Comparison of ENCODE assay signal across 22 mouse cellular contexts in genomic region chr2:127588897-127589296, GRCm38 (mm10). TPM values are rescaled to one million over a fixed set of nuclear protein-coding genes. Genes with fewer than 3 reads are reported as not detected.
A peak's percentile ranks its signal among the peaks of the same experiment; 100 is the strongest.
DNase-seq lines count a peak whose midpoint lies in the region; ATAC-seq and TF ChIP-seq lines count a peak whose summit lies in the region.
"Had no signal": no experiment of that assay in that cellular context is flagged by ENCODE, and none has a peak within 500 bp of the region (broad histone marks: within the 10 kb centered on the region; RNA-seq: fewer than 3 reads in every experiment).

No protein-coding gene starts in this region.

- no peak for TF ChIP-seq CTCF in kidney, postnatal 0 days (IDR thresholded peaks at IDR 0.05; ENCODE audit: low read depth)
- no peak for TF ChIP-seq CTCF in kidney, adult 2 months (conservative IDR thresholded peaks at IDR 0.05; ENCODE audit: insufficient read depth, insufficient read length, low read depth, low read length)

- H3K4me2 ChIP-seq in embryonic facial prominence, embryonic 13.5 days = no peak overlapping the region
- no peak overlapping the region for H3K4me2 ChIP-seq in kidney, postnatal 0 days (ENCODE audit: low read length)
- peak overlapping the region; percentile 78 for H3K4me2 ChIP-seq in neural tube, embryonic 12.5 days (replicated peaks)

- ATAC-seq in embryonic facial prominence, embryonic 13.5 days (ENCODE audit: insufficient number of reproducible peaks, insufficient read depth, low FRiP score, low TSS enrichment, low read depth) = no peak
- no peak for ATAC-seq in kidney, postnatal 0 days (replicated peaks; ENCODE audit: low FRiP score, low read depth)
- no peak for ATAC-seq in neural tube, embryonic 12.5 days (ENCODE audit: low FRiP score, low read depth)
- ATAC-seq: activated CD4-positive, CD25-positive, alpha-beta regulatory T cell, adult 4 months; CD4-positive, CD25-positive, alpha-beta regulatory T cell, adult 4 months; midbrain, embryonic 15.5 days; Patski had no signal

- H3K27me3 ChIP-seq in embryonic facial prominence, embryonic 13.5 days = no peaks in the 10 kb centered on the region
- H3K27me3 ChIP-seq in embryonic facial prominence, embryonic 10.5 days (replicated peaks; ENCODE audit: low read depth, poor library complexity, severe bottlenecking) = no peaks in the 10 kb centered on the region
- no peaks in the 10 kb centered on the region for H3K27me3 ChIP-seq in kidney, postnatal 0 days (ENCODE audit: insufficient read depth, low read length)
- no peaks in the 10 kb centered on the region for H3K27me3 ChIP-seq in kidney, adult 2 months (replicated peaks; ENCODE audit: control insufficient read depth, insufficient read depth, low read length)
- no peaks in the 10 kb centered on the region for H3K27me3 ChIP-seq in neural tube, embryonic 12.5 days (replicated peaks)
- H3K27me3 ChIP-seq: hindbrain, embryonic 12.5 days; midbrain, embryonic 15.5 days; Patski had no signal

- peaks cover 26% of the 10 kb centered on the region for H3K36me3 ChIP-seq in embryonic facial prominence, embryonic 13.5 days
- peaks cover 31% of the 10 kb centered on the region for H3K36me3 ChIP-seq in embryonic facial prominence, embryonic 10.5 days (replicated peaks)
- peaks cover 12% of the 10 kb centered on the region; the same call in 1 of the 2 replicates for H3K36me3 ChIP-seq in kidney, postnatal 0 days (ENCODE audit: insufficient read depth, low read length)
- no peaks in the 10 kb centered on the region for H3K36me3 ChIP-seq in kidney, adult 2 months (ENCODE audit: control insufficient read depth, insufficient read depth, low read length)
- H3K36me3 ChIP-seq in neural tube, embryonic 12.5 days = peaks cover 26% of the 10 kb centered on the region

- no peaks in the 10 kb centered on the region for H3K9me3 ChIP-seq in embryonic facial prominence, embryonic 13.5 days
- H3K9me3 ChIP-seq in embryonic facial prominence, embryonic 10.5 days = no peaks in the 10 kb centered on the region
- no peaks in the 10 kb centered on the region for H3K9me3 ChIP-seq in kidney, postnatal 0 days (replicated peaks; ENCODE audit: low read length)
- H3K9me3 ChIP-seq in neural tube, embryonic 12.5 days = no peaks in the 10 kb centered on the region
- H3K9me3 ChIP-seq: hindbrain, embryonic 12.5 days; midbrain, embryonic 15.5 days had no signal

- peaks cover 30% of the 10 kb centered on the region for H3K4me1 ChIP-seq in embryonic facial prominence, embryonic 13.5 days
- peaks cover 38% of the 10 kb centered on the region for H3K4me1 ChIP-seq in embryonic facial prominence, embryonic 10.5 days
- H3K4me1 ChIP-seq in kidney, postnatal 0 days (replicated peaks; ENCODE audit: insufficient read depth, low read length) = peaks cover 6% of the 10 kb centered on the region
- peaks cover 17% of the 10 kb centered on the region; the same call in 1 of the 2 replicates for H3K4me1 ChIP-seq in kidney, adult 2 months (ENCODE audit: control insufficient read depth, insufficient read depth, low read length)
- peaks cover 23% of the 10 kb centered on the region for H3K4me1 ChIP-seq in neural tube, embryonic 12.5 days

- no peak overlapping the region for H3K27ac ChIP-seq in embryonic facial prominence, embryonic 13.5 days
- H3K27ac ChIP-seq in embryonic facial prominence, embryonic 10.5 days (replicated peaks) = no peak overlapping the region
- no peak overlapping the region for H3K27ac ChIP-seq in kidney, postnatal 0 days
- H3K27ac ChIP-seq in kidney, adult 2 months (ENCODE audit: insufficient read depth, low read depth, low read length) = no peak overlapping the region
- no peak overlapping the region for H3K27ac ChIP-seq in neural tube, embryonic 12.5 days
- H3K27ac ChIP-seq: hindbrain, embryonic 12.5 days; layer of hippocampus, adult 2 months; midbrain, embryonic 15.5 days; stomach, postnatal 0 days had no signal

- TF ChIP-seq POLR2A in kidney, adult 2 months (IDR thresholded peaks at IDR 0.05; ENCODE audit: low read depth, low read length) = no peak

- H3K4me3 ChIP-seq in embryonic facial prominence, embryonic 13.5 days = no peak overlapping the region
- H3K4me3 ChIP-seq in embryonic facial prominence, embryonic 10.5 days = no peak overlapping the region
- no peak overlapping the region for H3K4me3 ChIP-seq in kidney, postnatal 0 days (replicated peaks; ENCODE audit: low read depth, low read length)
- no peak overlapping the region for H3K4me3 ChIP-seq in kidney, adult 2 months (ENCODE audit: insufficient read depth, low read depth, low read length)
- H3K4me3 ChIP-seq in neural tube, embryonic 12.5 days = no peak overlapping the region

- 0 out of 2 replicates have a peak overlapping the region, but pooled peaks have one; percentile 16 for H3K9ac ChIP-seq in embryonic facial prominence, embryonic 13.5 days
- 0 out of 2 replicates have a peak overlapping the region, but pooled peaks have one; percentile 94 for H3K9ac ChIP-seq in kidney, postnatal 0 days (ENCODE audit: low read depth, low read length)
- H3K9ac ChIP-seq in neural tube, embryonic 12.5 days = no peak overlapping the region
- H3K9ac ChIP-seq: midbrain, embryonic 15.5 days had no signal

- no peak for DNase-seq in embryonic facial prominence, embryonic 10.5 days (ENCODE audit: low spot score)
- DNase-seq in kidney, postnatal 0 days (ENCODE audit: low spot score) = no peak
- DNase-seq in kidney, adult 2 months = no peak
- no peak for DNase-seq in neural tube, embryonic 10.5 days (ENCODE audit: extremely low spot score, low spot score)
- DNase-seq in ovary, adult 18-20 months (ENCODE audit: low spot score) = no peak
- no peak for DNase-seq in gastrocnemius, postnatal 4 days (ENCODE audit: low spot score in 2 of 2)
- DNase-seq: adrenal gland, postnatal 25 days; cerebellum, adult 8-10 months; heart, adult 18-20 months; lung, adult 18-20 months had no signal

- 92% methylated on average over 9 of the region's 9 CpGs for WGBS in embryonic facial prominence, embryonic 13.5 days
- WGBS in embryonic facial prominence, embryonic 10.5 days = 91% methylated on average over 9 of the region's 9 CpGs
- 90% methylated on average over 9 of the region's 9 CpGs for WGBS in kidney, postnatal 0 days
- 92% methylated on average over 9 of the region's 9 CpGs for WGBS in kidney, adult 2 months
- 92% methylated on average over 9 of the region's 9 CpGs for WGBS in neural tube, embryonic 12.5 days

RNA-seq across cellular contexts. Expression of gene Mrps5, which starts 1.9 kb away (rescaled TPM):
- 135 and 137 TPM in 2 replicates for polyA plus RNA-seq in embryonic facial prominence, embryonic 13.5 days (2015; fragmentation: Nextera tagmentation; extraction: Ambion mirVana)
- polyA plus RNA-seq in embryonic facial prominence, embryonic 10.5 days (2016; fragmentation: Nextera tagmentation; extraction: Ambion mirVana) = 171 and 177 TPM in 2 replicates
- 151 and 167 TPM in 2 replicates for polyA plus RNA-seq in kidney, postnatal 0 days (2015; fragmentation: Nextera tagmentation; extraction: Ambion mirVana)
- 72.0 and 90.4 TPM in 2 replicates for polyA plus RNA-seq in kidney, adult 2 months (2012; rRNA removed)
- polyA plus RNA-seq in neural tube, embryonic 12.5 days (2016; fragmentation: Nextera tagmentation; extraction: Ambion mirVana) = 149 and 151 TPM in 2 replicates
- 10 to 100 TPM; 88.2 to 93.6 TPM for total RNA-seq in gastrocnemius, postnatal 4 days (2021)

RNA-seq across cellular contexts. Expression of gene Zfp661, which starts 2.0 kb away (rescaled TPM):
- polyA plus RNA-seq in embryonic facial prominence, embryonic 13.5 days (2015; fragmentation: Nextera tagmentation; extraction: Ambion mirVana) = 6.0 and 6.8 TPM in 2 replicates
- polyA plus RNA-seq in embryonic facial prominence, embryonic 10.5 days (2016; fragmentation: Nextera tagmentation; extraction: Ambion mirVana) = 7.8 TPM in 2 replicates
- 3.1 and 3.2 TPM in 2 replicates for polyA plus RNA-seq in kidney, postnatal 0 days (2015; fragmentation: Nextera tagmentation; extraction: Ambion mirVana)
- polyA plus RNA-seq in kidney, adult 2 months (2012; rRNA removed) = 3.1 and 4.1 TPM in 2 replicates
- polyA plus RNA-seq in neural tube, embryonic 12.5 days (2016; fragmentation: Nextera tagmentation; extraction: Ambion mirVana) = 8.6 and 9.5 TPM in 2 replicates
- 1 to 10 TPM; 2.0 to 2.5 TPM for total RNA-seq in gastrocnemius, postnatal 4 days (2021)

RNA-seq across cellular contexts. Expression of gene Prom2, which starts 47.6 kb away (rescaled TPM):
- polyA plus RNA-seq in embryonic facial prominence, embryonic 13.5 days (2015; fragmentation: Nextera tagmentation; extraction: Ambion mirVana) = 2.9 and 3.0 TPM in 2 replicates
- 3.0 and 3.3 TPM in 2 replicates for polyA plus RNA-seq in embryonic facial prominence, embryonic 10.5 days (2016; fragmentation: Nextera tagmentation; extraction: Ambion mirVana)
- polyA plus RNA-seq in kidney, postnatal 0 days (2015; fragmentation: Nextera tagmentation; extraction: Ambion mirVana) = 2.2 and 2.4 TPM in 2 replicates
- polyA plus RNA-seq in kidney, adult 2 months (2012; rRNA removed) = 15.6 and 20.5 TPM in 2 replicates
- polyA plus RNA-seq in neural tube, embryonic 12.5 days (2016; fragmentation: Nextera tagmentation; extraction: Ambion mirVana) = 0.32 and 0.60 TPM in 2 replicates
- total RNA-seq in gastrocnemius, postnatal 4 days (2021) = not detected
- total RNA-seq: common myeloid progenitor, adult 5-6 weeks; gastrocnemius, adult 18-20 months had no signal
- polyA plus RNA-seq: activated CD4-positive, CD25-positive, alpha-beta regulatory T cell, adult 4 months; CD4-positive, CD25-positive, alpha-beta regulatory T cell, adult 4 months; neural tube, embryonic 14.5 days; Patski had no signal
